Mouse (Mus musculus) bone marrow, adult 2 months (tissue): ENCODE measurements around the gene Tmem203.

ENCODE experiments used
- CTCF ChIP-seq: fragments of 200-500 bp; IDR thresholded peaks from 2 replicates; pipeline ENCODE4 v1.5.1; 2011; ENCODE audit warnings: low read length, control low read depth; ENCODE audit not compliant: control insufficient read depth, insufficient read depth
- POLR2A ChIP-seq: fragments of 200-500 bp; IDR thresholded peaks from 2 replicates; pipeline ENCODE4 v1.6.1; 2011; ENCODE audit warnings: low read depth, mild to moderate bottlenecking, control low read depth, low read length, borderline replicate concordance; ENCODE audit not compliant: control insufficient read depth

DNA sequence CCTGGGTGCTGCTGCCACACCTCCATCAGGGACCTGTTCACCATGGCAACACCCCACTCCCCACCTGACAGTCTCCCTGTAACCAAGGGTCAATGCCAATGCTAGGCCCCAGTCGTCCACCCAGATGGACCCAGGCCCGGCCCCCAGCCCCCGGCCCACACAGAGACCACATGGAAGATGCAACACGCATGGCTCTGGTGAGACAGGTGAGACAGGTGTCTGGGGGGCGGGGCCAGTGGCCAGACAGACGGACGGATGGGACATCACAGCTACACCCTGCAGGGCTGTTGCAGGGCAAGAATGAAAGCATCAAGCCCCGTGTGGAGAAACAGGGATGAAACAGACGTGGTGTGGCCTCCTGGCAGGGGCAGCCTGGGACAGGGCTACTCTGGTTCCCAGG lies 38.5 kb downstream of the Tmem203 start:
- TF ChIP-seq CTCF (no peak), POLR2A (no peak)
